Mouse (Mus musculus): ENCODE data around the gene Slc25a10. TPM values are rescaled to one million over a fixed set of nuclear protein-coding genes. Genes with fewer than 3 reads are reported as not detected.
"Not testable (repeated sequence)": the region's sequence is repeated elsewhere in the genome, so short reads cannot be mapped to it uniquely, and the experiment has no call there.

Gene Slc25a10
- polyA plus RNA-seq, 1 experiment from 2014 or later, result 32.8 TPM

DNA sequence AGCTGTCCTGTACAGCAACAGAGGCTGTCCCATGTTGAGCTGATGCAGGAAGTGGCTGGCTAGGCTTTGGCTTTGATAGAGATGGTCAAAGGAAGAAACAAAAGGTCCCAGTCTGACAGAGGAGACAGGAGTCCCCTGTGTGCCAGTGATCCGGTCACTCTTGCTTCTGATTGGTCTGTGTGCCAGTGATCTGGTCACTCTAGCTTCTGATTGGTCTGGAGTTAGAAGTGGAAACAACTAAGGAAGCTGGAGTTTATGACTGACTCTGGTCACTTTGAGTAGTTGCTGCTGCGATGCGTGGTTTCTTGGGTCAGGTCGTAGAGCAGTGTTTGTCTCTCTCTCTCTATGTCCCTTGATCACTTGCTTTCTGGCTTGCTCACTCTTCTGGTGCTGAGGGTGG is 10.1 kb downstream of the Slc25a10 start:
- Histone ChIP-seq H3K9ac (no peak overlapping the region), H3K9me3 (no peaks in the 10 kb centered on the region), H3K27ac (no peak overlapping the region), H3K4me3 (no peak overlapping the region), H3K27me3 (0 out of 2 replicates have a peak, but pooled peaks cover 2% of the 10 kb centered on the region), H3K36me3 (peaks cover 28% of the 10 kb centered on the region), H3K4me2 (no peak overlapping the region), H3K4me1 (replicated peaks) (no peaks in the 10 kb centered on the region)
- no peak for ATAC-seq (ENCODE audit: low FRiP score)
- WGBS, result 90% methylated on average over 4 of the region's 4 CpGs

DNA sequence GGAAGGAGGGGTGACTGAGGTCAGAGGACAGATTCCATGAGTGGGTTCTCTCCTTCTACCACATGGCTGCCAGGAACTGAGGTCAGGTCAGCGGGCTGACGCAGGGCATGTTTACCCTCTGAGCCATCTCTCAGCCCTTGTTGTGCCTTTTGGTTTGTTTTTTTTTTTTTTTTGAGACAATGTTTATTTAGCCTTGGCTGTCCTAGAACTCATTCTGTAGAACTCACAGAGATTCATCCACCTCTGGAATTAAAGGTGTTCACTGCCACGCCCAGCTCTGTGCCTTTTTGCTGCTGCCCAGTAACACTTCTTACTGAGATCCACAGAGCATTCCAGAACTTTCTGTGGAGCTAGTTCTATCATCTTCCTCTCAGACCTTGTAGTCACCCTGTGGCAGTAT is 14.0 kb downstream of the Slc25a10 start:
- no peak for ATAC-seq (ENCODE audit: low FRiP score)
- no peak overlapping the region for H3K4me3 ChIP-seq
- 0 out of 2 replicates have a peak, but pooled peaks cover 2% of the 10 kb centered on the region for H3K27me3 ChIP-seq
- H3K27ac ChIP-seq, result no peak overlapping the region
- WGBS, result 88% methylated on average over 3 of the region's 3 CpGs
- no peak overlapping the region for H3K4me2 ChIP-seq
- no peak overlapping the region for H3K9ac ChIP-seq
- peaks cover 5% of the 10 kb centered on the region for H3K4me1 ChIP-seq (replicated peaks)
- H3K36me3 ChIP-seq, result no peaks in the 10 kb centered on the region
- H3K9me3 ChIP-seq, result no peaks in the 10 kb centered on the region

DNA sequence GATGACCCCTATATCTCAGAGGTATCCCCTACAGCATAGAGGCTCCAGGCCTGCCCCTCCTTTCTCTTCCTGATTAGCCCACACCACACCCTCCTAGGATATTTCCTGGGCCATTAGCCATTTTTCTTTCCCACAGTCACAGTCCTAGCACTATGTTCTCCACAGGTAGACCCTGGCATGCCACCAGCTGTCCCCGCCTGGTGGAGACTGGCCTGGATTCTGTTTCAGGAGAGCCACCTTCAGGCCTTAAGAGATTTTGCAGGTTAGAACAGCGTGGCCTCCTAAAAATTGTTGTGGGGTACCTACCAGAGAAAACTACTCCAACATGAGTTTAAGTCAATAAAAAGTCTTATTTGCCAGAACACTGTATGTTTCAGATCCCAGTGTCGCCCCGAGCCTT is 15.3 kb downstream of the Slc25a10 start:
- no peaks in the 10 kb centered on the region for H3K36me3 ChIP-seq
- 65% methylated on average over 4 of the region's 4 CpGs for WGBS

DNA sequence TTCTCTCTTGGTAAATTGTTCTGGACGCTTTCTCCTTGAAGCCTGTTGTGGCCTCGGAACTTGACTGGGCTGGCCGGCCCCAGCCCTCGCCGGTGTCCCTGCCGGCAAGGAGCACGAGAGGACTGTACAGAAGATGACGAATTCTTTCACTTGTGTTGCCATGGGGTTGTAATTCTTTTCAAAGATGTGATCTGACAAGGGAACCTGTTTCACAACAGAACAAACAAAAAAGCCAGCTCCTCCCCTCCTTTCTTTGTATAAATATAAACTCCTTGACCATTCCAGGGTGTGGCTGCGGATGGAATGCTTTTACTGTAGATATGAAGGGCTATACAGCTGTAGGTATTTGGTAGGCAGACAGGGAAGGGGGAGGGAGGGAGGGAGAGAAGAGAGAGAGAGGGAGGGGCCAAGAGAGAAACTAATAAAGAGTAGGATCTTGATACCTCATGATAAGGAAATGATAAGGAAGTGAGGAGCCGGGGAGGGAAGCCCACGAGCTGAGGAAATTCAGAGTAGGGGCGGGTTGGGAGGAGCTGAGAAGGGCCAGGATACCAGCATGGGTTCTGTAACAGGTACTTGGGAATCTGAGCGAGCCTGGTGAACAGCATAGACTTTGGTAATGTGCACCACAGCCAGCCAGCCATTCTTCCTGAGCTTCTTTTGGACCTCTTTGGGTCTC is 16.1 kb downstream of the Slc25a10 start:
- H3K4me1 ChIP-seq (replicated peaks), result peaks cover 7% of the 10 kb centered on the region
- H3K27me3 ChIP-seq, result 0 out of 2 replicates have a peak, but pooled peaks cover 4% of the 10 kb centered on the region

More for the DNA sequence above, 15.3 kb downstream of the Slc25a10 start:
- Histone ChIP-seq H3K4me3 (no peak overlapping the region), H3K27me3 (0 out of 2 replicates have a peak, but pooled peaks cover 4% of the 10 kb centered on the region), H3K4me2 (no peak overlapping the region), H3K4me1 (replicated peaks) (peaks cover 7% of the 10 kb centered on the region), H3K9me3 (no peaks in the 10 kb centered on the region), H3K27ac (no peak overlapping the region), H3K9ac (no peak overlapping the region)
- no peak for ATAC-seq (ENCODE audit: low FRiP score)

DNA sequence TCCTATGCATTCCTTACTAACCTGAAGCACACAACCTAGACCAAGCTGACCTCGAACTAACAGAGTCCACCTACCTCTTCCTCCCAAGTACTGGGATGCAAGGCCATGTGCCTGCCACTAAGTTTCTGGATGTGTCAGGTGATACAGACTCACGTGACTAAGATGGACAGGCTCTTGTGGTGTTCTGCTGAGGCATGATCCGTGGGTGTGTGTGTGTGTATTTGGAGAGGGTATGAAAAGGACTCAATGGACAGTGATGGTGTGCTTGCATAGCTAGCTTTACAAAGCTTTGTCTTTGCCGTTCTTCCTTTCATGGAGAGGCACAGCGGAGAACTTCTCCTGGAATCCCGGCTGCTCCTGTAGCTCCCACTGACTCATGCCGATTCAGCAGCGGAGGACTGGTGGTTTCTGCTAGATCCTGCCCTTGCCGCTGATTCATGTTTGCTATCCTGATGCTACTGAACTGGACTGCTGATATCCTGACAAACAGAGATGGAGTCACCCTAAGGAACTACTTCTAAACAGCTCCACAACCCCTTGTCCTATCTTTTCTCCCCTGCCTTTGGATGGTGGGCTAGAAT is 16.7 kb downstream of the Slc25a10 start:
- Histone ChIP-seq H3K4me3 (no peak overlapping the region), H3K27me3 (0 out of 2 replicates have a peak, but pooled peaks cover 4% of the 10 kb centered on the region), H3K4me1 (replicated peaks) (peaks cover 11% of the 10 kb centered on the region), H3K9ac (no peak overlapping the region), H3K27ac (no peak overlapping the region), H3K4me2 (no peak overlapping the region), H3K9me3 (no peaks in the 10 kb centered on the region), H3K36me3 (no peaks in the 10 kb centered on the region)
- no peak for ATAC-seq (ENCODE audit: low FRiP score)
- 87% methylated on average over 9 of the region's 9 CpGs for WGBS

More for the DNA sequence above, 16.1 kb downstream of the Slc25a10 start:
- H3K9ac ChIP-seq, result no peak overlapping the region
- WGBS, result 78% methylated on average over 13 of the region's 13 CpGs
- H3K36me3 ChIP-seq, result no peaks in the 10 kb centered on the region
- H3K27ac ChIP-seq, result no peak overlapping the region
- no peaks in the 10 kb centered on the region for H3K9me3 ChIP-seq
- ATAC-seq (ENCODE audit: low FRiP score), result no peak
- H3K4me3 ChIP-seq, result no peak overlapping the region
- H3K4me2 ChIP-seq, result no peak overlapping the region

DNA sequence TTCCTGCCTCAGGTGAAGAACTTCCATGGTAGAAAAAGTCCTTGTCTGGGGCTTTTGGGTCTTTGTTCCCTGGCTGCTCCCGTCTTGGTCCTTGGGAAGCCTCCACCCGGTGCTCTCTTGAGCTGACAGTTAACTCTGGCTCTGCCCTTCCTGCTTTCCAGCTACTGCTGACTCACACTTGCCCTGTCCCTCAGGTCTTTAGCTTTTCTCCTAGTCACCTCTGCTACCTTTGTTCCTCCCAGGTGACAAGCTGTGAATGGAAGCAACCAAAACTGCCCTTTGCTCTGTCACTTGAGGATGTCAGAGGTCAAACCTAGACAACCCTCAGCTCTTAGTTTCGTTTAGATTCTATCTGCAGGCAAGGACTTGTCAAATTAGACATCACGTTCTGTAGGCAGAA is 18.3 kb downstream of the Slc25a10 start:
- peaks cover 11% of the 10 kb centered on the region for H3K4me1 ChIP-seq (replicated peaks)
- 0 out of 2 replicates have a peak, but pooled peaks cover 4% of the 10 kb centered on the region for H3K27me3 ChIP-seq
- ATAC-seq (ENCODE audit: low FRiP score), result no peak
- 46% methylated on average over 4 of the region's 4 CpGs for WGBS
- no peaks in the 10 kb centered on the region for H3K36me3 ChIP-seq
- H3K4me3 ChIP-seq, result no peak overlapping the region
- no peaks in the 10 kb centered on the region for H3K9me3 ChIP-seq
- no peak overlapping the region for H3K9ac ChIP-seq
- H3K4me2 ChIP-seq, result no peak overlapping the region
- H3K27ac ChIP-seq, result no peak overlapping the region

DNA sequence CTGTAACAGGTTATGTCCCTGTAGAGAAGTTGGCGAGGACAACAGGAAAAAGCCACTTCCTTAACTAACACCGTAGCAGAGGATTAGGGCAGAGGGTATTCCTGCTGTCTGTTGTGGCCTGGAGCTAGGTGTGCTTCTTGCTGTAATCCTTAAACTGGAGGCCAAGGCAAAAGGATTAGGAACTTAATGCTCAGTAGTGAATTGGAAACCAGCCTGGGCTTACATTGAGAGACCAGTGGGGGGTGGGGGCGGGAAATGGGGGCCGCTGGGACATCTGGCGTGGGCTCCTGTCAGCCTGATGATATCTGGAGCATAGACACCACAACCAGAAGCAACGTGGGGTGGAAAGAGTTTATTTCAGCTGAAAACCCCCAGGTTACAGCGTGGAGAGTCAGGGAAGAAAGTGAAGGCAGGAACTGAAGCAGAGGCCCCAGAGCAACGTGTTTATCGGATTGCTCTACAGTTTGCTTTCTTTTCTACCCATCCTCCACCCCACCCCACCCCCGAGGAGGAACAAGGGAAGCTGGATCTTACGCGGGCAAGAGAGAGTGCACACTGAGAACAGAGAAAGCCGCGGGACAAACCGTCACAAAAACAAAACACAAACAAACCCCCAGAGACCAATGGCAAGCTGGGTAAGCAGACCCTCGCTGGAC is 18.9 kb downstream of the Slc25a10 start:
- Histone ChIP-seq H3K9ac (peak overlapping the region; percentile 49; the same call in 1 of the 2 replicates), H3K4me1 (replicated peaks) (peaks cover 11% of the 10 kb centered on the region), H3K9me3 (no peaks in the 10 kb centered on the region), H3K4me2 (peak overlapping the region; percentile 37), H3K36me3 (no peaks in the 10 kb centered on the region), H3K27me3 (0 out of 2 replicates have a peak, but pooled peaks cover 4% of the 10 kb centered on the region), H3K27ac (no peak overlapping the region; the same call in 1 of the 2 replicates), H3K4me3 (peak overlapping the region; percentile 15; the same call in 1 of the 2 replicates)
- WGBS, result 12% methylated on average over 16 of the region's 16 CpGs
- ATAC-seq (ENCODE audit: low FRiP score), result no peak

DNA sequence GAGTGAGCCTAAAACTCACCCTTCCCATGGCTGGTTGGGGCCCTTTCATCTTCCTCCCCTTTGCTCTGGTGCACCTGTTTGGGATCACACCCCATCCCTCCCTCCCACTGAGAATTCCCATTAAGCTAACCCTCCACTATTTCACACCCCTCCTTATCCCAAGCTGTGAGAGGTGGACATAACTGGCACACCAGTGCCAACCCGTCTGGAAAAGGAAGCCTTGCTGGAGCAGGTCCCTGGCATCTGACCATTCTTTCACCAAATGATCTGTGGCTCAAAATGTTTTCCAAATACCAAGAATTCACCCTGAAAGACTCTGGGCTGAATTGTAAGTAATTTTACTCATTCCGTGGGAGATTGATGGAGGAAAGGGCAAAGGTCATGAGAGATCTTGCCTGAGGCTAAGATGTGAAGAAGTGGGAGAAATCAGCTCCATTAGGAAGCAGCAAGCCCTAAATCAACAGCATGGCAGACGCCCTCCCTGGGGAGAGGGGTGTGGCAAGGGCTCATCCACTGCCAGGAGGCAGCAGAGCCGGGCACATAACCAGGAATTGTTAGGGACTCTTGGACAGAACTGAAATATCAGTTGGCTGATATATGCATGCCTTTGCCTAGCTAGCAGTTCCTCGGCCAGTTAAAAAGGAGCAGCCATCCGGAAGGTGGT is 21.3 kb downstream of the Slc25a10 start:
- 26% methylated on average over 6 of the region's 6 CpGs for WGBS
- Histone ChIP-seq H3K4me1 (replicated peaks) (peaks cover 11% of the 10 kb centered on the region), H3K27me3 (0 out of 2 replicates have a peak, but pooled peaks cover 6% of the 10 kb centered on the region), H3K4me2 (no peak overlapping the region), H3K9me3 (no peaks in the 10 kb centered on the region), H3K27ac (no peak overlapping the region), H3K36me3 (no peaks in the 10 kb centered on the region), H3K4me3 (no peak overlapping the region), H3K9ac (no peak overlapping the region)
- ATAC-seq (ENCODE audit: low FRiP score), result no peak

DNA sequence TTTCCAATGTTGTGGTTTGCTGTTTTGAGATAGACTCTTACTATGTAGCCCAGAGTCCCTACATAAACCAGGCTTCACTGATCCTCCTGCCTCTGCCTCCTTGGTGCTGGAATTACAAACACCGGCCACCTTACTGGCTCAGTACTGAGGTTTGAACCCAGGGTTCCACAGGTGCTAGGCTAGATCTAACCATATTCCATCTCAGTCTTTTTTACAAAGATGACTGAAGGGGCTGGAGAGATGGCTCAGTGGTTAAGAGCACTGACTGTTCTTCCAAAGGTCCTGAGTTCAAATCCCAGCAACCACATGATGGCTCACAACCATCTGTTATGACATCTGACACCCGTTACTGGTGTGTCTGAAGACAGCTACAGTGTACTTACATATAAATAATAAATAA is 22.6 kb downstream of the Slc25a10 start:
- H3K36me3 ChIP-seq; H3K9me3 ChIP-seq; H3K27me3 ChIP-seq; H3K9ac ChIP-seq; H3K4me2 ChIP-seq; H3K4me3 ChIP-seq; ATAC-seq (ENCODE audit: low FRiP score); H3K27ac ChIP-seq: not testable (repeated sequence)
- peaks cover 11% of the 10 kb centered on the region for H3K4me1 ChIP-seq (replicated peaks)
- WGBS, result 93% methylated on average over 2 of the region's 2 CpGs

DNA sequence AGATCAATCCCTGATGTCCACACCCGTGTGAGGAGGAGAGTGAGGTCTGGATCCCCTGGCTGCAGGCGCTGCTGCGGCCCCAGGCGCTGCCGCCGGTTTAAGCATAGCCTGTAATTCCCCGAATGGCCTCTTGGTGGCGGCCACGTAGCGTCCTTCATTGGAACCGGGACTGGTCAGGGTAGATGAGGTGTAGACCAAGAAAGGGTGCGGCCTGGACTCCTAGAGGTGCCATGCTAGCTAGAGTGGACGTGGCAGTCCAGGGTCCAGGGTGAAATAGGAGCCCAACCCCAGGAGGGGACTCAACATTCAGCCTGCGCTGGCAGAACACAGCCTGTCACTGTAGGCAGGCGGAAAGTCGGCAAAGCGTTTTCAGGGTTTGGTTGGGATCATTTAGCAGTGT is 24.0 kb downstream of the Slc25a10 start:
- H3K36me3 ChIP-seq, result no peaks in the 10 kb centered on the region
- no peak overlapping the region for H3K9ac ChIP-seq
- WGBS, result 16% methylated on average over 17 of the region's 17 CpGs
- ATAC-seq (ENCODE audit: low FRiP score), result 0 out of 2 replicates have a peak, but pooled peaks have one; percentile 43
- peaks cover 6% of the 10 kb centered on the region for H3K4me1 ChIP-seq (replicated peaks)
- H3K9me3 ChIP-seq, result no peaks in the 10 kb centered on the region
- 0 out of 2 replicates have a peak, but pooled peaks cover 6% of the 10 kb centered on the region for H3K27me3 ChIP-seq
- no peak overlapping the region for H3K27ac ChIP-seq
- no peak overlapping the region for H3K4me2 ChIP-seq
- no peak overlapping the region for H3K4me3 ChIP-seq

DNA sequence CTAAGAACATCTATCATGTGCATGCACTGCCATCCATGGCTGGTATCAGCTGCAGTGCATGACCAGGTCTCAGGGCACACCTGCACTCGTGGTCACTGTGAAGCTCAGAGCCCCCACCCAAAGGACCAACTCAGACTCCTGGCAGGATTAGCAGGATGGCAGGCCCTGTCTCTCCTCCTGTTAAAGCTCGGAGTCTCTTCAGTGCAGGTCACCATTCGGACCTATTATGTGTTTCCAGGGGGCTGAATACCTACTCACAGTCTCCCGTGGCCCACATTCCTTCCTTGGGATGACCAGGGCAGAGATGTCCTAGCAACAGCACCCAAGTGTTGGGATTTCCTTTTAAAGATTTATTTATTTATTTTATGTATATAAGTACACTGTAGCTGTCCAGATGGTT is 25.5 kb downstream of the Slc25a10 start:
- ATAC-seq (ENCODE audit: low FRiP score), result no peak
- Histone ChIP-seq H3K4me1 (replicated peaks) (peaks cover 4% of the 10 kb centered on the region; the same call in 1 of the 2 replicates), H3K4me2 (no peak overlapping the region), H3K27me3 (0 out of 2 replicates have a peak, but pooled peaks cover 3% of the 10 kb centered on the region), H3K9me3 (no peaks in the 10 kb centered on the region), H3K9ac (no peak overlapping the region), H3K36me3 (no peaks in the 10 kb centered on the region), H3K4me3 (no peak overlapping the region), H3K27ac (no peak overlapping the region)
- 65% methylated on average over 4 of the region's 4 CpGs for WGBS

DNA sequence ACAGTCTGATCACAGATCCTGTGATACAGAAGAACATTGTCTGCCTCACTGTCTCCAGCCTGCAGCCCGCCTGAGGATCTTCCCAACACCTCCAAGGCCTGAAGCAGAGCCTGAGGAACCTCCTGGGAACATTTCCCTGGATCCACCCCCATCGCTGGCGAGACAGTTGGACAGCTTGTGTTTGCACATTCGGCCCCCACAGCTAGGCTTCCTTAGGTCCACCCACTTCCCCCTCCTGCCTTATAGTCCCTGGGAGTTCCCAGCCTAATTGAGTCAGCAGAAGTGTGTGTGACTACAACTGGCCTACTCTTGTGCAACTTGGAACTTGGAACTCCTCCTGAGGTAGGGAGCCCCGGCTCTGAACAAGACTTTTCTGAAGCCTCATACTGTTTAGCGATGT is 26.4 kb downstream of the Slc25a10 start:
- H3K9ac ChIP-seq, result no peak overlapping the region
- 69% methylated on average over 6 of the region's 6 CpGs for WGBS
- H3K4me3 ChIP-seq, result no peak overlapping the region
- peaks cover 2% of the 10 kb centered on the region; the same call in 1 of the 2 replicates for H3K4me1 ChIP-seq (replicated peaks)
- no peak for ATAC-seq (ENCODE audit: low FRiP score)
- H3K36me3 ChIP-seq, result no peaks in the 10 kb centered on the region
- H3K27me3 ChIP-seq, result 0 out of 2 replicates have a peak, but pooled peaks cover 3% of the 10 kb centered on the region
- H3K4me2 ChIP-seq, result no peak overlapping the region
- no peaks in the 10 kb centered on the region for H3K9me3 ChIP-seq
- H3K27ac ChIP-seq, result no peak overlapping the region

All from hindbrain, embryonic 13.5 days (tissue).